Mouse (Mus musculus) macrophage (primary cell): Measurements from ENCODE around the gene Lrg1. TPM values are rescaled to one million over a fixed set of nuclear protein-coding genes. Genes with fewer than 3 reads are reported as not detected.

Experiments
- H3K27ac ChIP-seq: fragments of 350-480 bp; formaldehyde crosslinking; 2 replicates; pipeline ENCODE4 v1.9.0; 2021
- H3K36me3 ChIP-seq: fragments of 350-480 bp; formaldehyde crosslinking; 2 replicates; pipeline ENCODE4 v1.9.0; 2021; ENCODE audit errors: inconsistent target
- H3K4me3 ChIP-seq: fragments of 350-480 bp; formaldehyde crosslinking; 2 replicates; pipeline ENCODE4 v1.9.0; 2021; ENCODE audit errors: inconsistent target
- H3K79me2 ChIP-seq: fragments of 350-480 bp; formaldehyde crosslinking; 2 replicates; pipeline ENCODE4 v1.9.0; 2021; ENCODE audit errors: inconsistent target
- WGBS: methylation state at CpG from one replicate; pipeline ENCODE4 v1.1.7; 2026; ENCODE audit warnings: inconsistent platforms; ENCODE audit not compliant: missing documents; 5-methylcytosine and 5-hydroxymethylcytosine counted together
- polyA plus RNA-seq: library from polyadenylated mRNA; stranded (reverse); fragments of 250-400 nt; gene quantifications from 3 replicates; pipeline ENCODE4 v1.2.4, GENCODE M21; 2018; ENCODE audit warnings: inconsistent platforms

Gene Lrg1
- polyA plus RNA-seq, 1 experiment from 2014 or later = 0.26 TPM

GRCm38 (mm10) chr17:56144546-56144945, 22.7 kb upstream of the Lrg1 start:
- Histone ChIP-seq H3K36me3 (no peaks in the 10 kb centered on the region), H3K79me2 (no peaks in the 10 kb centered on the region), H3K4me3 (no peak overlapping the region), H3K27ac (no peak overlapping the region)
- WGBS = 75% methylated on average over 9 of the region's 9 CpGs

DNA sequence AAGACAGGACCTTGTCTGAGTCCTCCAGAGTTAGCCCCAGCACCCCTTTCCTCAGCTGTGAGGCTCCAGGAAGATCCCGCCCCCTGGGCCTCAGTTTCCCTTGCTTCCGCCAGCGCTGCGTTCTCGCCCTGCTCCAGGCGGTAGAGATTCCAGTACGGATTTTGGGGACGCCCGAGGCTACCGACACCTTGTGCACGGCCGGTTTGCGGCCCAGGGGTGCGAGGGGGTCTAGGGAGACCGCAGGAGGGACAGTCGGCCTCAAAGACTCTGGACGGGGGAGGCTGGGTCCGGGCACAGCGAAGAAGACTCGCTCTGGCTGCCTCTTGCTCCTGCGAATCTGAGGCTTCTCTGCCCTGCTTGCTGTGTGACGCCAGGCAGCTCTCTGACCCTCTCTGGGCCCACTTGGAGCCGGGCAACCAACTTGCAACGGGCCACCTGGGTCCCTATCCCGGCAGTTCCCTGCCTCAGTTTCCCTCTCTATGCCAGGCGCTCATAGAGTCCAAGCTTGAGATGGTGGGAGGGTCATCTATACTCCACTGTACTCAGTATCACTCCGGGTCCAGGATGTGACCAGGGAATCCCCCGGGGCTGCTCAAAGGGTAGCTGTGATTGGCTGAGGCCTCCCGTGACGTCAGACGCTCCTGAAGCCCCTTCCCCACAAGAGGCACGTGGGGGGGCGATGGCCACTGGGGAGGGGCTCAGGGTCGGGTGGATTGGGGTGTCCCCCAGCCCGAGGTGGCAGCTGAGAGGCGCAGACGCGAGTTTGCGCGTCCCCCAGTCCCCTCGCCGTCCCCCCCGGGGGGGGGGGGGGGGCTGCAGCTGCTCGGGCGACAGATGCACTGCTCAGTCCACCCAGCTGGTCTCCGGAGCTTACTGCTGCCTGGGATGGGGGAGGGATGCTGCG, 20.2 kb upstream of the Lrg1 start:
- Histone ChIP-seq H3K36me3 (no peaks in the 10 kb centered on the region), H3K4me3 (no peak overlapping the region), H3K79me2 (no peaks in the 10 kb centered on the region), H3K27ac (no peak overlapping the region)
- 9% methylated on average over 42 of the region's 47 CpGs for WGBS

GRCm38 (mm10) chr17:56139858-56140595, 18.2 kb upstream of the Lrg1 start, which contains the start of gene Sema6b:
Gene Sema6b, minus strand, starts transcription at chr17:56140343.
- WGBS = 3% methylated on average over 74 of the region's 79 CpGs
- H3K27ac ChIP-seq = no peak within 1 kb of the TSS
- H3K79me2 ChIP-seq = no peaks in the 10 kb centered on the region
- H3K4me3 ChIP-seq = no peak within 1 kb of the TSS
- H3K36me3 ChIP-seq = no peaks in the 10 kb centered on the region

DNA sequence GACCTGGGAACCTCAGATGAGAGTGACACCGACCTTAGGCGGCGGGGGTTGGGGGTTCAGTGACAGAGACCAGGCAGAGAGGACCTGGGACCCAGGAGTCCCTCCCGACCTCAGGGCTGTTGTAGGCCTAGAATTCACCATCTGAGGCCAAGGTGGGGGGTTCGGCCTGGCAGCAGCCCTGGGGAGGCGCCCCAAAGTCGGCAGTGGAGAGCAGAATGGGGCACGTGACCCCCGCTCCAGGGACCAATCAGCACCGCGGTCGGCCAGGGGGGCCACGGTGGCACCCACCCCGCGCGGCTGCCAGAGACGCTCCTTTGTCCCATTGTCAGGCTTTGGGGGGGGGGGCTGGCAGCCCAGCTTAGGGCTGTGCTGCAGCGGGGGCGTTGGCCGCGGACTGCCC, 17.6 kb upstream of the Lrg1 start:
- Histone ChIP-seq H3K79me2 (no peaks in the 10 kb centered on the region), H3K36me3 (no peaks in the 10 kb centered on the region), H3K4me3 (no peak overlapping the region), H3K27ac (no peak overlapping the region)
- WGBS = 31% methylated on average over 19 of the region's 21 CpGs

- Histone ChIP-seq H3K79me2 (no peaks in the 10 kb centered on the region), H3K4me3 (no peak overlapping the region), H3K36me3 (no peaks in the 10 kb centered on the region), H3K27ac (no peak overlapping the region)
- 77% methylated on average over 24 of the region's 25 CpGs for WGBS
Measured at GRCm38 (mm10) chr17:56137839-56138613, 16.2 kb upstream of the Lrg1 start.

DNA sequence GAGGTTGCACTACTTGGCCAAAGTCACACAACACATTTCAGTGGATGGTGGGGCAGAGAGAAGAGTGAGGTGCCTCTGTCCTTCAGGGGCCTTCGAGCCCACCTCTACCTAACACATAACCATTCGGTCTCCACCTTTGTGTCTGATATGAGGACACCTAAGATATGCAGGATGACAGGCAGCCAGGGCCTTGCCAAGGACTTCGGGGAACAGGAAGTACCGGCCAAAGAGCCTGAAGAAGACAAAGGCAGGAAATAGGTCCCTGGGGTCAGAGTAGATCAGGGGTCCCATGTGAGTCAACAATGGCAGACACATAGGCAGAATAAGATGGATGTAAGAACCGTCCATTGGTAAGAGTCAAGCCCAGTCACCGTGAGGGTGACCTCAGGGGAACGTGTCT, 14.8 kb upstream of the Lrg1 start:
- Histone ChIP-seq H3K4me3 (no peak overlapping the region), H3K36me3 (no peaks in the 10 kb centered on the region), H3K79me2 (no peaks in the 10 kb centered on the region; the same call in 1 of the 2 replicates), H3K27ac (no peak overlapping the region)
- WGBS = 83% methylated on average over 7 of the region's 7 CpGs

DNA sequence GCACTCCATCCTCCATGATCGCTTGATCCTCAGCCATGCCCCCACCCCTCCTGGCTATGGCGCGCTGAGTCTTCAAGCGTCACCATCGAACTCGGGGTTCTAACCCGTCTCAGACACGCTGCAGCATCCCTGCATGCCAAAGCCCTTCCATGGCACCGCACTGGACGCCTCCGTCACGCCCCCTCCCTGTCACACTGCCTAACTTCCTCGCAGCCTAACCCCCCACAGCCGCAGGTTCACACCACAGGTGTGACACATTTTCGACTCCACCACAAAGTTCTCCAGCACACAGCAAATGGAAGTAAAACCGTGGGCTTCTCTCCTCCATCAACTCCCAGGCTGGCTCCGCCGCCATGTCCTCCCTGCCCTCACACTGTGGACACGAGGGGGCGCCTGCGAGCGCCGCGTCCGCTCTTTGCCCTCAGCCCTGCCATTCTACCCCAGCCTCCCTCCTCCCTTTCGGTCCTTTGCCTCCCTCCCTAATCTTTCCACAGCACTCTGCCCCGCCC, 12.7 kb upstream of the Lrg1 start:
- 3% methylated on average over 27 of the region's 27 CpGs for WGBS
- Histone ChIP-seq H3K4me3 (peak overlapping the region; percentile 51), H3K36me3 (peaks cover 15% of the 10 kb centered on the region), H3K27ac (peak overlapping the region; percentile 88), H3K79me2 (no peaks in the 10 kb centered on the region; the same call in 1 of the 2 replicates)

GRCm38 (mm10) chr17:56133457-56134363, 11.9 kb upstream of the Lrg1 start:
- WGBS = 1% methylated on average over 20 of the region's 21 CpGs
- H3K4me3 ChIP-seq = peak overlapping the region; percentile 51
- H3K79me2 ChIP-seq = no peaks in the 10 kb centered on the region; the same call in 1 of the 2 replicates
- H3K36me3 ChIP-seq = peaks cover 21% of the 10 kb centered on the region
- H3K27ac ChIP-seq = peak overlapping the region; percentile 88

- H3K4me3 ChIP-seq = peak overlapping the region; percentile 51
- peaks cover 21% of the 10 kb centered on the region for H3K36me3 ChIP-seq
- WGBS = 11% methylated on average over 11 of the region's 14 CpGs
- H3K79me2 ChIP-seq = no peaks in the 10 kb centered on the region; the same call in 1 of the 2 replicates
- peak overlapping the region; percentile 88 for H3K27ac ChIP-seq
Measured at GRCm38 (mm10) chr17:56132661-56133060, 10.9 kb upstream of the Lrg1 start.

DNA sequence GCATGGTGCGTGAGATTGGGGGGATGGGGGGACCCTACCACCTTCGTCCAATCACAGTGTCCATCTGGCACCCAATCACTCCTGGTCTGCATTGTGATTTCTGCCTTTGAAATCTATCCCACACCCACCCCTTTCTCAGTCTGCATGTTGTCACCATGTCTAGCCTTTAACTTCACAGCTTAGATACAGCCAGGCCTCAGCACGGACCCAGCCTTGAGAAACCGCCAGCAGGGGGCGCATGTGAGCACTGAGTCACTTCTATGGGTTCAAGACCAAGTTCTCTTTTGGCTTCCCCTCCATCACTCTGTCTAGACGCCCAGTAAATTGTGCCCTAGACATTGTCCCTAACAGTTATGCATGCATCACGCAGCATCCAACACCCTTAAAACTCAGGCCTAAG, 10.0 kb upstream of the Lrg1 start:
- Histone ChIP-seq H3K27ac (no peak overlapping the region), H3K4me3 (no peak overlapping the region), H3K36me3 (peaks cover 29% of the 10 kb centered on the region), H3K79me2 (no peaks in the 10 kb centered on the region; the same call in 1 of the 2 replicates)
- 44% methylated on average over 7 of the region's 7 CpGs for WGBS

DNA sequence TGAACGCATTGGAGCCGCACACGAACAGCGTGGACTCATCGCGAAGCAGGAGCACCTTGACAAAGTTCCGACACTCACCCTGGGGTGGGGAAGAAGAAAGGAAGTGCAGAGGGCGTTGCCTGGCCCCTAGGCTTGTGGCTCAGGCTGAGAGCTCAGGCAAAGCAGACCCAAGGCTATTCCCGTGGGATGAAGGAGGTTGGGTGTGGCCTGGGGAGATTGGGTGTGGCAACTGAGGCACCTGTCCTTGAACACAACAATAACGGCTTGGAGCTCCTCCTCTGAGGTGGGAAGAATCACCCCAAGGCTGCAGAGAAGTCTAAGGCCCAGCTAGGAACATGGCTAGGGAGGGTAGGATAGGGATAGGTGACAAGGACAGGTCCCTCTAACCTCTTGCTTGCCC, 9.3 kb upstream of the Lrg1 start:
- H3K4me3 ChIP-seq = no peak overlapping the region
- peaks cover 31% of the 10 kb centered on the region for H3K36me3 ChIP-seq
- no peaks in the 10 kb centered on the region; the same call in 1 of the 2 replicates for H3K79me2 ChIP-seq
- H3K27ac ChIP-seq = no peak overlapping the region
- WGBS = 94% methylated on average over 10 of the region's 10 CpGs

GRCm38 (mm10) chr17:56128246-56128645, 6.4 kb upstream of the Lrg1 start:
- H3K79me2 ChIP-seq = no peaks in the 10 kb centered on the region; the same call in 1 of the 2 replicates
- peaks cover 31% of the 10 kb centered on the region for H3K36me3 ChIP-seq
- WGBS = 59% methylated on average over 15 of the region's 15 CpGs
- H3K27ac ChIP-seq = no peak overlapping the region
- no peak overlapping the region for H3K4me3 ChIP-seq

GRCm38 (mm10) chr17:56126175-56126574, 4.4 kb upstream of the Lrg1 start:
- Histone ChIP-seq H3K4me3 (no peak overlapping the region), H3K27ac (no peak overlapping the region), H3K36me3 (peaks cover 29% of the 10 kb centered on the region), H3K79me2 (no peaks in the 10 kb centered on the region)
- 92% methylated on average over 11 of the region's 11 CpGs for WGBS
